Mouse (Mus musculus) G1E-ER4 (cell line): ENCODE results near the gene Wfikkn1. TPM values are rescaled to one million over a fixed set of nuclear protein-coding genes. Genes with fewer than 3 reads are reported as not detected.

Source experiments
- GATA1 ChIP-seq: IDR thresholded peaks from one replicate; pipeline ENCODE4 v1.8.0; 2012; ENCODE audit warnings: low read length, inconsistent platforms
- polyA plus RNA-seq: library from polyadenylated mRNA; stranded (reverse); fragments of >175 nt; gene quantifications from 2 replicates; pipeline ENCODE4 v1.2.3, GENCODE M21; 2012

Wfikkn1 gene
- polyA plus RNA-seq, 1 experiment = 1.9 TPM

- no peak for TF ChIP-seq GATA1
Observed at GRCm38 (mm10) chr17:25863681-25864080, 17.0 kb downstream of the Wfikkn1 start.

- no peak for TF ChIP-seq GATA1
Observed at GRCm38 (mm10) chr17:25861704-25862612, 18.7 kb downstream of the Wfikkn1 start.

GRCm38 (mm10) chr17:25860832-25861703 lies 19.6 kb downstream of the Wfikkn1 start, which contains the start of gene Wdr90:
Gene Wdr90, minus strand, starts transcription at chr17:25861501.
- no peak for TF ChIP-seq GATA1

- TF ChIP-seq GATA1 = no peak
Observed at GRCm38 (mm10) chr17:25860229-25860628, 20.4 kb downstream of the Wfikkn1 start.

GRCm38 (mm10) chr17:25844396-25844901 lies 36.2 kb downstream of the Wfikkn1 start, which contains the start of gene Rhot2:
Gene Rhot2, minus strand, starts transcription at chr17:25844851.
- TF ChIP-seq GATA1 = no peak

- no peak for TF ChIP-seq GATA1
Observed at GRCm38 (mm10) chr17:25843636-25844395, 36.8 kb downstream of the Wfikkn1 start.

GRCm38 (mm10) chr17:25843122-25843521 lies 37.5 kb downstream of the Wfikkn1 start:
- no peak for TF ChIP-seq GATA1

- no peak for TF ChIP-seq GATA1
Observed at GRCm38 (mm10) chr17:25842509-25842908, 38.1 kb downstream of the Wfikkn1 start.

GRCm38 (mm10) chr17:25841117-25841880 lies 39.4 kb downstream of the Wfikkn1 start, which contains the start of gene Gm20683:
Gene Gm20683, minus strand, starts transcription at chr17:25841763.
- no peak for TF ChIP-seq GATA1

GRCm38 (mm10) chr17:25840519-25840918 lies 40.1 kb downstream of the Wfikkn1 start:
- TF ChIP-seq GATA1 = no peak

- TF ChIP-seq GATA1 = no peak
Observed at GRCm38 (mm10) chr17:25839455-25840235, 41.0 kb downstream of the Wfikkn1 start.

- no peak for TF ChIP-seq GATA1
Observed at GRCm38 (mm10) chr17:25838904-25839303, 41.8 kb downstream of the Wfikkn1 start.

- TF ChIP-seq GATA1 = no peak
Observed at GRCm38 (mm10) chr17:25837533-25837932, 43.1 kb downstream of the Wfikkn1 start.

- TF ChIP-seq GATA1 = no peak
Observed at GRCm38 (mm10) chr17:25837076-25837410, 43.6 kb downstream of the Wfikkn1 start, which contains the start of gene Rhbdl1. Gene Rhbdl1, minus strand, starts transcription at chr17:25837295.
